Mouse (Mus musculus): ENCODE measurements around the gene Slc35f2.

The Slc35f2 gene

DNA sequence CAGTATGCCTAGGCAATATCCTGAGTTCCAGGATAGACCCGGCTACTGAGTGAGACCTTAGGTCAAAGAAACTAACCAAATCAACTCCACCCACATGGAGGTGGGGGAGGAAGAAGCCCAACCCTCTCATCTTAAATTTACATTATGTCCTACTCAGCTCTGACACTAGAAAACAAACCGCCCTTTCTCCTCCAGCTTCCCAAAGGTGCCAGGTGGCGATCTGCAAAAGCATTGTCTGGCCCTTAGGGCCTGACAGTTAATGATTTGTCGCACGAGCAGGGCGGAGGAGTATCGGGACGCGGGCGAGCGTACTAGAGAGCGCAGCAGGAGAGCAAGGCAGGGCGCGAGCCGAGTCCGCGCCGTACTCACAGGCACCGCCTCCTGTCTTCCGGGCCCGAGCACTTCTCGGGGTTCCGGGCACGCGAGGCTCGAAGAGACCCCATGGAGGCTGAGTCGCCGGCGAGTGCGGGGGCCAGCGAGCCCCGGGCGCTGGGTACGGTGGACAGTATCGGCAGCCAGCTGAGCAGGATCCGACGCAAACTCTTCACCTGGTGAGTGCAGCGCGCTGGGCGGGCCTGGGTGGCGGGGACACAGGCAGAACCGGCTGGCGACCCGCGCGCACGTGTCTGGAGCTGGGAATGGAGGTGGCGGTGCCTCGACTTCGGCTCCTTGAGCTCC lies at the start of gene Slc35f2:
TSS of gene Slc35f2 (plus strand) at position 195 of the 678 bp plus-strand sequence.
- peak; percentile 4 for DNase-seq

DNA sequence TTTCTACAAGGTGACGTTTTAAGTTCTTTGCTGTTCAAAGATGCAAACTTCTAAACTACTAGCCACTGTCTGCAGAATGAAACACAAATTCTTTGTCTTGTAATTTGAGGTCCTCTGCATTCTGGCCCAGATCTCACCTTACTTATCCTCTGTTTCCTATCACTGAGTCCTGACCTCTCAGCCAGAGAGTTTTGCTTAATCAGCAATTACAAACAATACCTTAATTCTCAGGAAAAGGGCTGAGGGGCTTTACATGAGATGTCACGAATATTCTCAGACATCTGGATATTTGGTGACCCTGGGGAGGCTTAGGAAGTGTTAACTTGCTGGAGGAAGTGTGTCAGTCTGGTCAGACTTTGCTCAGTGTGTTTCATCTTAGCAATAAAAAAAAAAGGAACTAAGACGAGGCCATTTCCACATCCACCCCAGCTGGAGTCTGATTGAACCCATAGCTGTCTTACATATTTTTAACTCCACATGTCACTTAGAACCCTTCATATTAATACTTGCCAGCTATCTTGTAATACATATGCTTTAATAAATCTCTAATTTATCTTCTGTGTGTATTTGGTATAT lies 30.4 kb upstream of the Slc35f2 start:
- DNase-seq, result no peak

GRCm38 (mm10) chr9:53750411-53750810 lies 20.9 kb upstream of the Slc35f2 start:
- DNase-seq, result no peak

GRCm38 (mm10) chr9:53750899-53751298 lies 20.4 kb upstream of the Slc35f2 start:
- DNase-seq, result no peak

- no peak for DNase-seq
These were observed 16.5 kb upstream of the Slc35f2 start for GRCm38 (mm10) chr9:53754801-53755200.

GRCm38 (mm10) chr9:53758142-53758541 lies 13.2 kb upstream of the Slc35f2 start:
- no peak for DNase-seq

DNA sequence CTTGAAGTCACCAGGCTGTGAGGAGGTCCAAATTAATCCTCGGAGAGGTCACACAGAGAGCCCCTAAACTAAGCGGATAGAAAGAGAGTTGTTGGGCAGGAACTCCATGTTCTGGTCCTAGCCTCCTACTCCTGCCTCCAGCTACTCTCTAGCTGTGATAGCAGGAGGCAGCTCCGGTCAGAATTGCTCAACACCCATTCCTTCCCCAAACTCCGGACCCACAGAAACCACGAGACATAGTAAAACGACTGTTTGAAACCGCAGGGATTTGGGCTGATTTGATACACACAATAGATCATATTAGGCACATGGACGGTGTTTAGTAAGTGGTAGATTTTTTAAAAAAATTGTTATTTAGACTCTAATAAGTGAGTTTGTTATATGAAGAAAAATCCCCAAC lies 6.6 kb upstream of the Slc35f2 start:
- no peak for DNase-seq

- DNase-seq, result no peak
These were observed 2.9 kb upstream of the Slc35f2 start for GRCm38 (mm10) chr9:53768486-53768885.

DNA sequence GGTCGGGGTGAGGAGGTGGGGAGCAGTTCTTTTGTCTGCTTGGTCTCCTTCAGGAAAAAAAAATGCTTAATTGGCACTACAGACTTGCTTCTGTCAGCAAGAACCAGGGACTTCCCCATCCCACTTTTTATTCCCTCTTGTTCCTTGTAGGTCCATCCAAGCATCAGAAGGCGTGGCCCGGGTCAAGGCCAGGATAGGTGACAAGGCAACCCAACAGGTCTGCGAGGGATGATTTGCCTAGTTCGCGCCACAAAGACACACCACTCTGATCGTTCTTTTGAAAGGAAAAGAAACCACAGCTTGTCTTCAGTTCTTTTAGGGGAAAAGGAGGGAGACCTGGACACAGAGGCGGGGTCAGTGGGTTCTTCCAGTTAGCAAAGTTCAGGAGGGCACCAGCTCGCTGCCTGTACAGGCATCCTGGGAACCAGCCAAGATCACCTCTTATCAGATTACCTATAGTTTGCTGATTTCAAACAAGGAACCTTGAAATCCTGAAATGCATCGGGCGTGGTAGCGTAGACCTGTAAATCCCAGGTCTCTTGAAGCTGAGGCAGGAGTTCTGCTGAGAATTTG lies 481 bp upstream of the Slc35f2 start:
- no peak for DNase-seq

DNA sequence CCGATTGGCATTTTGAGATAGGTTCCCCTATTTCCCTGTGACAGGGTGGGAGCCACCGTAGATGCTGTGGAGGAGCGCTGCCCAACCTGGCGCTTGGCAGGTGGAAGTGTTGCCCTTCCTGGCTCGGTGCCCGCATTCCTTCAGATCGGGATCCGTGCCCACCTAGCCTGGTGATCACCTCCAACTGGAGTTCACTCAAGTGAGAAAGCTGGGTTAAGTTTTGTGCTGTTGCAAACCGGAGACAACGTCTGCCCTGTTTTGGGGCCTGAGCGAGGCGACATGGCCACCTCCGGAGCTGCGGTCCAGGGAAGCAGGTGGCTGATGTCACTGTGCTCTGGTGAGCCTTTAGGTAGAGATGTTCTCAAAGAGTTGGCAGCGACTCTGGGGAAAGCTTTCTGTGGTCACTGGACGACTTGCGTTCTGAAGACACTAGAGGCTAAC lies 803 bp downstream of the Slc35f2 start:
- DNase-seq, result peak; percentile 21

GRCm38 (mm10) chr9:53775511-53775910 lies 4.2 kb downstream of the Slc35f2 start:
- no peak for DNase-seq

DNA sequence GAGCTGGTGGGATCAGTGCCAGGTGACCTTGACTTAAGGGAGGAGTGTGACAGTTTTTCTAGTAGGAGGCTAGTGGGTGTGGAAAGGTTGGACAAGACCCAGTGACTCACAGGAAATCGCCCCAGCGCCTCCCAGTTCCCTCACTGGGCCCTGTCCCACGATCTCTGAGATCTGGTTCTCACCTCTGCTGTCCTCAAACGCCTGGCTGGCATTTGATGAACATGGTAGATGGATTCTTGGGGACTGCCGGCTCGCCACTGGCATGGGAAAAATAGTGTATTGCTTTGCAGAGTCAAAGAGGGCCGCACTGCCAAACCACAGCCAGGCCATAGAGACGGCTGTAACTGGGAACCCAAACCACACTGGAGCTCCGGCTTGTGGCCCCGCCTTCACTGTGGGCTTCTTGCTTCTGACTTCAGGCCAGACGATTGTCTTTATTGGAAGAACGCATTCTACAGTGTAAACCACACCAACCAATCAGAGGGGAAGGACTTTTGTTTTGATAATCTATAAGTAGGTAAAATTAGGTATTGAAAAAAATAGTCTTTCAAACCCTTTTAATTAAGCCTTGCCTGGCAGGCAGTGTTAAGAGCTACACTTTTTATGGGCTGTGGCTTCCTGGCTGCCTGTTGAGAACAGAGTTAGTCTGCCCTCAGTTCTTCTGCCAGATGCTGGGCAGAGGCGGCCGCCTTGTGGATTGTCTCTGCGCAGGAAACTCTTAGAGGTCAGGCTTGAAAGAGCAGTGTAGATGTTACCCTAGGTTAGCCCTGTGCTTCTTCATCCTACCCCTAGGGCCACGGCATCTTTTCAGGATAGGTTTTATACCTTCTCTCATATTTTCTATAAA lies 15.4 kb downstream of the Slc35f2 start:
- DNase-seq, result no peak

DNA sequence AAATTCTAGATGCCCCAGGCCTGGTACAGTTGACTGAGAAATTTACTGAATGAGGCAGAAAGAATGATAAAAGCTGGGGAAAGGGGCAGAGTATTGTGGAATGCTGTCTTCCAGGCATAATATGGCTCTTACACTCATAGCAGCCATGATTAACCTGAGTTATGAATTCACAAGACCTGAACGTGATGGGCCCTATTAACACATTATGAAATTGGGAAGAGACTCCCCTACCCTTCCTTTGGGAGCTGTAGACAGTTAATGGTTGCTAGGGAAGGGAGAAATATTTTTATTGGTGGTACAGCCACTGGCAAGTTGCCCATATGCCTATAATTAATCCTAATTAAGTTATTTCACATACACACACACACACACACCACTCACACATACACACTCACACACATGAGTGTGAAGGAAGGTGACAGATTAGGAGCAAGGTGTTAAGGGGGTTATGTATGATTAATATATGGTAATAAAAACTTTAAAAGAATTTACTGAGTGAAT lies 22.5 kb downstream of the Slc35f2 start:
- DNase-seq, result no peak

DNA sequence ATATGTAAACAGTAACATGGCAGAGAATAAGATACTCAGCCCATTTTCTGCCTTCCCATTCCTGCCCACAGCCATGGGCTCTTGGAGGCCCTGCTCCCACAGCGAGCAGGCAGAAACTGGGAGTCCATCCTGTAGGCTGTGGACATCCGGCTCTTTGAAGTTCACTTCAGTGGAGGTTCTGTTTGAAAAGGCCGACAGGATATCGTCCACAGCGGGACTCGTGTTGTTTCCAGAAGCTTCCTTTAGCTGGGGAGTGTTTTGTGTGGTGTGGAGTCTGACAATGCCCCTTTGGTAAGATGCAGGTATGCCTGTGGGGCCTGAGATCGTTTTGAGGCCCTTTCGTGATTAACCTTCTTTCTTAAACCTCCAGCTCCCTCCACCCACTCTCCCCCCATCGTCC lies 23.2 kb downstream of the Slc35f2 start:
- no peak for DNase-seq

DNA sequence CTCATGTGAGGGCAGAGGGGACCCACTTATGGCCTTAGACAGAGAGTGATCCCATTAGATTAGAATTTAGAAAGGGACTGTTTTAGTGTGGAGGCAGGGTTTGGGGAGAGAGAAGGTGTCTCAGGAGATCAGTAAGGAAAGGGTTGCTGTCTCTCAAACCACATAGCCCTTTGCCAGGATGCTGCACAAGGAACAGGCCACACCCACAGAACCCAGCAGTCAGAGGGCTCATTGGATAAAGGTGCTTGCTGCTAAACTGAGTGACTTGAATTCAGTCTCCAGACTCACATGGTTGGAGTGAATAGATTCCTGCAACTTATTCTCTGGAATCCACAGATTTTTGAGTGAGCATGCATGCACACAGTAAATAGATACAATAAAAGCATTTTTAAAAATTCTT lies 24.0 kb downstream of the Slc35f2 start:
- no peak for DNase-seq

- no peak for DNase-seq
These were observed 25.0 kb downstream of the Slc35f2 start for GRCm38 (mm10) chr9:53796386-53796785.

DNA sequence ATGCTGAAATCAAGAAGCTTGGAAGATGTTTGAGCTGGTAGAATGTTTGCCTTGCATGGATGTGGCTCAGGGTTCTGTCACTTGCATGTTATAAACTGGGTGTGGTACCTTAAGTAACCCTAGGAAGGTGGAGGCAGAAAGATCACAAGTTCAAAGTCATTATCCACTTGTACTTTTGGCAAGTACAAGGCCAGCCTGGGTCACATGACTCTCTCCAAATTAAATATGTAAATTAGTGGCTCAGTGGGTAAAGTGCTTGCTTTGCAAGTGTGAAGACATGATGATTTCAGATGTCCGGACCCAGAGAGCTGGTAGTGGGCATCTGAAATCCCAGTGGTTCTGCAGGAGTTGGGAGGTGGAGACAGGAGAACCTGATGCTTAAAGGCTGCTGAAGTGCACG lies 25.8 kb downstream of the Slc35f2 start:
- no peak for DNase-seq

GRCm38 (mm10) chr9:53802921-53803320 lies 31.6 kb downstream of the Slc35f2 start:
- no peak for DNase-seq

DNA sequence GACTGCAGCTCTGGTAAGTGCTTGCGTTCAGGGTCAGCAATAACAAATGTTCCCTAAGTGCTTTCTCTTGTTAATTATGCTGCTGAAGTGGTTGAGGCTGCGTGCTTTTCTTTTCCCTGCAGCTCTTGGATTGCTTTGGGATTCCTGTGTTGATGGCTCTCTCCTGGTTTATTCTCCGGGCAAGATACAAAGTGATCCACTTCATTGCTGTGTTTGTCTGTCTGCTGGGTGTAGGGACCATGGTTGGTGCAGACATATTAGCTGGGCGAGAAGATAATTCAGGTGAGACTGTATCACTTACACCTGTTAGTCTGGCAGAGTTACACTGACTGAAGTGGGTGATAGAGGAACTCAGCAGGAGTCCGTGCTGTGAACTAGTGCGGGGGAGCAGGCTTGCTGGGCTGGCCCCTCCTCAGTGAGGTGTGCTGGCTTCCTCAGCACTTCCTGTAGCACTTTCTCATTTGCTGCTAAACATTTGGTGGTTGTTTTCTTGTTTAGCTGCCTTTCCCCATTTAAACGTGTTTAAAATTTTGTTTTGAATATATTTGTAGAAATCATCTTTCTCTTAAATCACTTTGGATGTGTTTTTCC lies 35.3 kb downstream of the Slc35f2 start:
- no peak for DNase-seq

DNA sequence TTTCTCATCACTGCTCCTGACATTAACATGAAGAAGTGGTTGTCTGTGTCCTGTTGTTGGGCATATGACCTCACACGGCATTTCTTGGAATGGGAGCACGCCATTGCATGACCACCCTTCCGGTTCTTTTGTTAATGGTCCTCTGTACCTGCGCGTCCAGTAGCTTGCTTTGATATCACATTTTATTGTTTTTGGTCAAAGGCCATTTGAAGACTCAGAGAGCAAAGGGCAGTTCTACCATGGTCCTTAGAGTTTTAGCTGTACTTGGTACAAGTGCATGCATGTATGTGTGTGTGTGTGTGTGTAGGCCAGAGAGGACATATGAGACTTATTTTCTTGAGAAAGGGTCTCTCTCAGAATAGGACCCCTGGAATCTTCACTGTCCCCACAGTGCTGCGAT lies 42.1 kb downstream of the Slc35f2 start:
- DNase-seq, result no peak

DNA sequence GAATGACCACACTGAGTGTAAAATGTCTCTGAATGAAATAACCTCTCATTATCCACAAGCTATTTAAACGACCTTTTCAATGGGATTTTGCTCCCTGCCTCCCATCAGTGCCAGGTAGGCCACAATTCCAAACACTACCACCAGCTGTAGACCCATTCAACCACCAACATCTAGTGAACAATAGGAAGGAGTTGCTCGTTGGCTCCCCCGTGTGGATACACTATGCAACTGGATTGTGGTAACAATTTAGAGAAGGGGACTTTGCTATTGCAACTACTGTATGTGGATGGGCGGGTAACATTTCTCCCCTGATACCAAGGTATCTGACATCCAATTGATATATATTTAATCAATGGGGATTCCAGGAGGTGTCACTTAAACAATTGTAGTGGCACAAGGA lies 47.4 kb downstream of the Slc35f2 start:
- no peak for DNase-seq

DNA sequence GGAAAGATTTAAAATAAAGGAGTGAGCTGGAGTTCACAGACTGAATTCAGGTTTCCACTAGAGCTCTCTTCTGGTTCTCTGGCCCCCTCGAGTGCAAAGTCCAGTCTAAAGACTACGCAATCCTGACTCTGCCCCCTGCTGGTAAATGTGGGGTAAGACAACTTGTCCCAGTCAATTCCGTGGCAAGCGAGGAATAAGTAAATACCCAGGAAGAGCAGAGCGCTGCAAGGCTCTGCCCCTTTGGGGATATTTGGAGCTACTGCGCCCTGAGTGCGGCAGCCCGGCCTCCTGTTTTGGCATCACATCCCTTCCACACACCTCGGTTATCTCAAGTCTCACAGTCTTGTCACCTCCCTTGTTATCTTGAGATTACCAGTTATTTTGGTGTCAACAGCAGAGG lies 54.0 kb downstream of the Slc35f2 start:
- no peak for DNase-seq

Measured in cerebellum, adult 11-12 months (tissue).